Mouse (Mus musculus) left cerebral cortex, postnatal 14 days (tissue): ENCODE measurements around the gene Cnot9. TPM values are rescaled to one million over a fixed set of nuclear protein-coding genes. Genes with fewer than 3 reads are reported as not detected.

ENCODE experiments used
- total RNA-seq, 2 experiments: library from RNA; stranded (reverse); gene quantifications; 2 replicates each; pipeline ENCODE4 v1.2.3; 2021

Gene Cnot9
- total RNA-seq, 2 experiments from 2014 or later, result 33.6 to 35.2 TPM

Other genes starting within 250 kb of the Cnot9 start
- not detected for gene Gpbar1, start 227.5 kb upstream of the Cnot9 start, total RNA-seq
- 100 to 1,000 TPM; 135 to 137 TPM for gene Aamp, start 221.3 kb upstream of the Cnot9 start, total RNA-seq
- 100 to 1,000 TPM; 118 to 134 TPM for gene Pnkd, start 221.1 kb upstream of the Cnot9 start, total RNA-seq
- gene Tmbim1, start 200.4 kb upstream of the Cnot9 start, total RNA-seq, result 10 to 100 TPM; 16.3 to 17.8 TPM
- gene Catip, start 143.9 kb upstream of the Cnot9 start, total RNA-seq, result 1 to 10 TPM in 1 of 2 experiments, under 1 TPM in 1; 0.75 to 1.9 TPM
- 1 to 10 TPM; 3.4 to 4.3 TPM for gene Slc11a1, start 130.9 kb upstream of the Cnot9 start, total RNA-seq
- gene Ctdsp1, start 114.5 kb upstream of the Cnot9 start, total RNA-seq, result 10 to 100 TPM; 17.7 to 25.5 TPM
- gene Vil1, start 96.7 kb upstream of the Cnot9 start, total RNA-seq, result 1 to 10 TPM in 1 of 2 experiments, under 1 TPM in 1; 0.64 to 1.1 TPM
- gene Plcd4, start 36.8 kb downstream of the Cnot9 start, total RNA-seq, result 10 to 100 TPM; 13.6 to 14.7 TPM
- 10 to 100 TPM; 21.1 to 23.7 TPM for gene Usp37, start 38.2 kb downstream of the Cnot9 start, total RNA-seq
- gene Zfp142, start 82.2 kb downstream of the Cnot9 start, total RNA-seq, result 10 to 100 TPM; 24.2 to 29.0 TPM
- gene Bcs1l, start 82.2 kb downstream of the Cnot9 start, total RNA-seq, result 10 to 100 TPM; 24.3 to 25.5 TPM
- 10 to 100 TPM; 54.2 to 61.8 TPM for gene Rnf25, start 95.3 kb downstream of the Cnot9 start, total RNA-seq
- 1 to 10 TPM; 6.3 to 6.9 TPM for gene Stk36, start 95.4 kb downstream of the Cnot9 start, total RNA-seq
- 10 to 100 TPM; 21.2 to 24.9 TPM for gene Ttll4, start 155.7 kb downstream of the Cnot9 start, total RNA-seq
- 1 to 10 TPM; 1.5 to 2.8 TPM for gene Cyp27a1, start 207.5 kb downstream of the Cnot9 start, total RNA-seq
- gene Prkag3, start 243.2 kb downstream of the Cnot9 start, total RNA-seq, result not detected